In the genomic region with DNA sequence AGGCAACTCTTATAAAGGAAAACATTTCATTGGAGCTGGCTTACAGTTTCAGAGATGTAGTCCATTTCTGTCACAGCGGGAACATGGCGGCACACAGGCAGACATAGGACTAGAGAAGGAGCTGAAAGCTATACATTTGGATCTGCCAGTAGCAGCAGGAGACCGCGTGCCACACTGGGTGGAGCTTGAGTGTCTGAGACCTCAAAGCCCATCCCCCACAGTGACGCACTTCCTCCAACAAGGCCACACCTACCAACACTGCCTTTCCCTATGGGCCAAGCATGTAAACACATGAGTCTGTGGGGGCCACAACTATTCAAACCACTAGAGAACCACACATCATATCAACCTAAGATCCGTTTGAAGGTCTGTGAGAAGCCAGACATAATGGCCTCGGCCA, we compare ENCODE assay signal across 30 mouse cellular contexts. TPM values are rescaled to one million over a fixed set of nuclear protein-coding genes. Genes with fewer than 3 reads are reported as not detected.
DNase-seq lines count a peak whose midpoint lies in the region; ATAC-seq and TF ChIP-seq lines count a peak whose summit lies in the region.
"Had no signal": no experiment of that assay in that cellular context is flagged by ENCODE, and none has a peak within 500 bp of the region (broad histone marks: within the 10 kb centered on the region; RNA-seq: fewer than 3 reads in every experiment).

No protein-coding gene starts in this region.

- no peaks in the 10 kb centered on the region for H3K36me3 ChIP-seq in lung, embryonic 14.5 days (ENCODE audit: insufficient read depth)
- H3K36me3 ChIP-seq in hindbrain, embryonic 12.5 days, result no peaks in the 10 kb centered on the region
- H3K36me3 ChIP-seq: embryonic facial prominence, embryonic 12.5 days; embryonic facial prominence, embryonic 15.5 days; heart, embryonic 12.5 days; heart, embryonic 15.5 days; hindbrain, embryonic 10.5 days had no signal

- H3K4me1 ChIP-seq in lung, embryonic 14.5 days (ENCODE audit: insufficient read depth), result no peaks in the 10 kb centered on the region
- 0 out of 2 replicates have a peak, but pooled peaks cover 3% of the 10 kb centered on the region for H3K4me1 ChIP-seq in hindbrain, embryonic 12.5 days
- H3K4me1 ChIP-seq: embryonic facial prominence, embryonic 12.5 days; embryonic facial prominence, embryonic 15.5 days; heart, embryonic 12.5 days; heart, embryonic 15.5 days; hindbrain, embryonic 10.5 days had no signal

- no peak overlapping the region for H3K4me2 ChIP-seq in lung, embryonic 14.5 days
- H3K4me2 ChIP-seq in hindbrain, embryonic 12.5 days (replicated peaks), result no peak overlapping the region
- H3K4me2 ChIP-seq: embryonic facial prominence, embryonic 12.5 days; embryonic facial prominence, embryonic 15.5 days; heart, embryonic 12.5 days; heart, embryonic 15.5 days; hindbrain, embryonic 14.5 days had no signal

- no peaks in the 10 kb centered on the region for H3K27me3 ChIP-seq in lung, embryonic 14.5 days (ENCODE audit: insufficient read depth, low read length)
- no peaks in the 10 kb centered on the region for H3K27me3 ChIP-seq in hindbrain, embryonic 12.5 days
- H3K27me3 ChIP-seq: CH12.LX; embryonic facial prominence, embryonic 12.5 days; embryonic facial prominence, embryonic 15.5 days; heart, embryonic 12.5 days; heart, embryonic 15.5 days had no signal

- H3K9me3 ChIP-seq in lung, embryonic 14.5 days (ENCODE audit: low read depth, low read length), result no peaks in the 10 kb centered on the region
- peaks cover 6% of the 10 kb centered on the region; the same call in 1 of the 2 replicates for H3K9me3 ChIP-seq in hindbrain, embryonic 12.5 days (replicated peaks)
- H3K9me3 ChIP-seq: embryonic facial prominence, embryonic 12.5 days; embryonic facial prominence, embryonic 15.5 days; heart, embryonic 15.5 days; hindbrain, embryonic 10.5 days had no signal

- no peak for DNase-seq in lung, embryonic 14.5 days
- no peak for DNase-seq in lung, postnatal 36 days
- DNase-seq in ES-CJ7 (ENCODE audit: low read depth, low spot score), result peak; percentile 39
- DNase-seq in R1 (ENCODE audit: low read depth, low spot score), result peak; percentile 64
- peak; percentile 1 for DNase-seq in adipocyte (ENCODE audit: low spot score)
- DNase-seq in yolk sac, embryonic 10.5 days (ENCODE audit: low spot score), result no peak
- DNase-seq: adrenal gland, adult 8-10 months; adrenal gland, postnatal 36 days; B cell, adult 2 months; cerebellum, adult 18-20 months; cerebellum, adult 9-10 months; cerebellum, postnatal 25 days; gastrocnemius, adult 2 months; gastrocnemius, postnatal 25 days; heart, postnatal 10 days; heart, postnatal 36 days; kidney, adult 18-20 months had no signal

- H3K27ac ChIP-seq in lung, embryonic 14.5 days (ENCODE audit: low read depth), result no peak overlapping the region
- H3K27ac ChIP-seq in hindbrain, embryonic 12.5 days, result no peak overlapping the region
- H3K27ac ChIP-seq: embryonic facial prominence, embryonic 12.5 days; embryonic facial prominence, embryonic 15.5 days; gastrocnemius, adult 2 months; heart, embryonic 15.5 days; hindbrain, embryonic 10.5 days; hindbrain, embryonic 14.5 days; hindbrain, postnatal 0 days had no signal

- WGBS in lung, embryonic 14.5 days, result 91% methylated on average over 7 of the region's 7 CpGs
- WGBS in hindbrain, embryonic 12.5 days, result 94% methylated on average over 7 of the region's 7 CpGs

- no peak overlapping the region for H3K9ac ChIP-seq in lung, embryonic 14.5 days
- no peak overlapping the region for H3K9ac ChIP-seq in hindbrain, embryonic 12.5 days
- H3K9ac ChIP-seq: embryonic facial prominence, embryonic 12.5 days; embryonic facial prominence, embryonic 15.5 days; forebrain, postnatal 0 days; heart, embryonic 12.5 days; heart, embryonic 15.5 days; hindbrain, embryonic 14.5 days had no signal

- 0 out of 2 replicates have a peak, but pooled peaks have one; percentile 17 for ATAC-seq in lung, embryonic 14.5 days (ENCODE audit: insufficient read depth)
- ATAC-seq in hindbrain, embryonic 12.5 days (ENCODE audit: low FRiP score), result no peak
- ATAC-seq: forebrain, embryonic 14.5 days; hindbrain, postnatal 0 days; inflammation-experienced regulatory T-cells, adult 6 months; intestine, embryonic 16.5 days had no signal

- no peak overlapping the region for H3K4me3 ChIP-seq in lung, embryonic 14.5 days (ENCODE audit: low read depth, low read length)
- no peak overlapping the region for H3K4me3 ChIP-seq in hindbrain, embryonic 12.5 days
- H3K4me3 ChIP-seq: embryonic facial prominence, embryonic 12.5 days; embryonic facial prominence, embryonic 15.5 days; gastrocnemius, adult 2 months; heart, embryonic 12.5 days; heart, embryonic 15.5 days; hindbrain, embryonic 10.5 days had no signal

- no peak for TF ChIP-seq CTCF in lung, embryonic 14.5 days (IDR thresholded peaks at IDR 0.05; ENCODE audit: low read depth)

RNA-seq across cellular contexts. Expression of a gene that starts 19.7 kb away (rescaled TPM):
- polyA plus RNA-seq in lung, embryonic 14.5 days (2014; fragmentation: Nextera tagmentation; extraction: Ambion mirVana), result 148 and 155 TPM in 2 replicates
- 108 and 119 TPM in 2 replicates for polyA plus RNA-seq in hindbrain, embryonic 12.5 days (2016; fragmentation: Nextera tagmentation; extraction: Ambion mirVana)

RNA-seq across cellular contexts. Expression of a gene that starts 31.2 kb away (rescaled TPM):
- polyA plus RNA-seq in lung, embryonic 14.5 days (2014; fragmentation: Nextera tagmentation; extraction: Ambion mirVana), result 0.76 and 0.92 TPM in 2 replicates
- polyA plus RNA-seq in hindbrain, embryonic 12.5 days (2016; fragmentation: Nextera tagmentation; extraction: Ambion mirVana), result 3.2 and 3.4 TPM in 2 replicates

Comparison
In these comparisons a context has a peak if more than half of its experiments do, and no peak if none do; other contexts are left out.
1. DNase-seq: peak in ES-CJ7 (single experiment), R1 (single experiment) and adipocyte (single experiment); none in lung, embryonic 14.5 days (single experiment), lung, postnatal 36 days (single experiment) and yolk sac, embryonic 10.5 days (single experiment).